Mouse (Mus musculus): ENCODE data around the gene Mfsd7a. TPM values are rescaled to one million over a fixed set of nuclear protein-coding genes. Genes with fewer than 3 reads are reported as not detected.

Mfsd7a gene
- polyA plus RNA-seq, 1 experiment from 2014 or later = not detected

DNA sequence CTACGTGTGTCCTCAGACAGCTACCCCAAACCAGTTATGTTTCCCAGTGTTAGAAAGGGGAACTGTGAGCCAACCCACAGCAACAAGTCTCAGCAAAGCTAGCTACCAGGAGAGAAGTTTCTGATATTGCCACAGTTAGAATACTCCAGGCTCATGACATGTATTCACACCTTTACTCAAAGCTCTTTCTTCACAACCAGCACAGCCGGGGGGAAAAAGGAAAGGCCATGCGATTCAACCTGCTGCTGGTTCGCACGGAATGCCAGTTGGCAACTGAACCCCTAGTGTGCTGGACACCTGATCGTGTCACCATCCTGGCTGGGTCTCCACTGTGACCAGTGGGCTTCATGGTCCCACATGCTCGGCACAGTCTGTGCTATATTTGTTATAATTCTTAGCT, 834 bp downstream of the Mfsd7a start:
- H3K4me1 ChIP-seq (ENCODE audit: control insufficient read depth, insufficient read depth, low read length) = peaks cover 2% of the 10 kb centered on the region; the same call in 1 of the 2 replicates
- no peaks in the 10 kb centered on the region; the same call in 1 of the 2 replicates for H3K27me3 ChIP-seq (ENCODE audit: control insufficient read depth, insufficient read depth, low read length)
- no peak overlapping the region for H3K27ac ChIP-seq (ENCODE audit: low read depth, low read length)
- H3K9me3 ChIP-seq (ENCODE audit: control insufficient read depth, low read length) = no peaks in the 10 kb centered on the region
- no peak overlapping the region for H3K9ac ChIP-seq (ENCODE audit: low read length)
- 87% methylated on average over 7 of the region's 7 CpGs for WGBS
- ATAC-seq (ENCODE audit: low FRiP score) = no peak
- H3K36me3 ChIP-seq (ENCODE audit: control insufficient read depth, insufficient read depth, low read length) = no peaks in the 10 kb centered on the region
- DNase-seq (ENCODE audit: low spot score, missing footprints) = peak; percentile 62
- H3K4me2 ChIP-seq = no peak overlapping the region
- no peak overlapping the region for H3K4me3 ChIP-seq (ENCODE audit: low read depth, low read length)

DNA sequence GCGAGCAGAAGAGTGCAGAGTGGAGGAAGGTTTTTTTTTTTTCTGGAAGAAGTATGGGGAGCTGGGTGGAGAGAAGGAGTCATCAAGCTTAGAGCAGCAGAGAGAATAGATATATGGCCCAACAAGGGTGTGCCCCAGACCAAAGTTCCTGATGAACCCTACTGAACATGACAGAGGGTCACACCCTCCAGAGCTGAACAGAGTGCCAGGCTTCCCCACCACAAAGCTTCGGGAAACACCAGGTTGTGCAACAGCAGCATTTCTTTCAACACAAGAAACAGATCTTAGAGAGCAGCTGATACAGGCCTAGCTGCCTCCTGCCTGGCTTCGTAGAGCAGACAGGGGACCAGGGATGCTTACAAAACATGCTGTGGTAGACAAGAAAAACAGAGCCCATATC, 1.7 kb downstream of the Mfsd7a start:
- ATAC-seq (ENCODE audit: low FRiP score) (no peak), DNase-seq (ENCODE audit: low spot score, missing footprints) (no peak)
- Histone ChIP-seq H3K9ac (ENCODE audit: low read length) (no peak overlapping the region), H3K4me1 (ENCODE audit: control insufficient read depth, insufficient read depth, low read length) (peaks cover 2% of the 10 kb centered on the region; the same call in 1 of the 2 replicates), H3K36me3 (ENCODE audit: control insufficient read depth, insufficient read depth, low read length) (no peaks in the 10 kb centered on the region), H3K4me3 (ENCODE audit: low read depth, low read length) (no peak overlapping the region), H3K4me2 (no peak overlapping the region), H3K9me3 (ENCODE audit: control insufficient read depth, low read length) (no peaks in the 10 kb centered on the region), H3K27me3 (ENCODE audit: control insufficient read depth, insufficient read depth, low read length) (no peaks in the 10 kb centered on the region; the same call in 1 of the 2 replicates), H3K27ac (ENCODE audit: low read depth, low read length) (no peak overlapping the region)
- whole genome bisulfite sequencing = 89% methylated on average over 3 of the region's 3 CpGs

DNA sequence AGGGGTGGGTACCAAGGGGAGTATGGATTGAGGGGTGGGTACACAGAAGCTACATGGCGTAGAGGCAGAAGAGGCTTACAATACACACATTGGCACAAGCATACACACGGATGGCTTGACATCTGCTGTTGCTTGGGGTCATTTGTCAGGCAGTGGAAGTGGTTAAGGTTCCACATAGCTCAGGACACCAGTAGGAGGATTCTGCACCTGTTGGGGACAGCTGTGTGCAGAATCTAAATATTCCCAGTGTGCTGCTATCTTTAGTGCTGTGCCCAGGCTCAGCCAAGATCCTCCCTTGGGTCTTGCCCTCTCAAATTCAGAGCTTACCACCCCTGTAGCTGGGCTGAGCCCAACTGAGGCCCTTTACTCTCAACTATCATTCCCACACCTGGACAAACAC, 12.6 kb downstream of the Mfsd7a start:
- DNase-seq (ENCODE audit: low spot score, missing footprints) (no peak), ATAC-seq (ENCODE audit: low FRiP score) (no peak)
- H3K9ac ChIP-seq (ENCODE audit: low read length) = no peak overlapping the region
- peaks cover 3% of the 10 kb centered on the region for H3K36me3 ChIP-seq (ENCODE audit: control insufficient read depth, insufficient read depth, low read length)
- H3K9me3 ChIP-seq (ENCODE audit: control insufficient read depth, low read length) = no peaks in the 10 kb centered on the region
- H3K4me2 ChIP-seq = no peak overlapping the region
- H3K4me1 ChIP-seq (ENCODE audit: control insufficient read depth, insufficient read depth, low read length) = peaks cover 6% of the 10 kb centered on the region
- H3K27ac ChIP-seq (ENCODE audit: low read depth, low read length) = no peak overlapping the region
- no peaks in the 10 kb centered on the region for H3K27me3 ChIP-seq (ENCODE audit: control insufficient read depth, insufficient read depth, low read length)
- no peak overlapping the region for H3K4me3 ChIP-seq (ENCODE audit: low read depth, low read length)
- WGBS = 72% methylated on average over 2 of the region's 2 CpGs

DNA sequence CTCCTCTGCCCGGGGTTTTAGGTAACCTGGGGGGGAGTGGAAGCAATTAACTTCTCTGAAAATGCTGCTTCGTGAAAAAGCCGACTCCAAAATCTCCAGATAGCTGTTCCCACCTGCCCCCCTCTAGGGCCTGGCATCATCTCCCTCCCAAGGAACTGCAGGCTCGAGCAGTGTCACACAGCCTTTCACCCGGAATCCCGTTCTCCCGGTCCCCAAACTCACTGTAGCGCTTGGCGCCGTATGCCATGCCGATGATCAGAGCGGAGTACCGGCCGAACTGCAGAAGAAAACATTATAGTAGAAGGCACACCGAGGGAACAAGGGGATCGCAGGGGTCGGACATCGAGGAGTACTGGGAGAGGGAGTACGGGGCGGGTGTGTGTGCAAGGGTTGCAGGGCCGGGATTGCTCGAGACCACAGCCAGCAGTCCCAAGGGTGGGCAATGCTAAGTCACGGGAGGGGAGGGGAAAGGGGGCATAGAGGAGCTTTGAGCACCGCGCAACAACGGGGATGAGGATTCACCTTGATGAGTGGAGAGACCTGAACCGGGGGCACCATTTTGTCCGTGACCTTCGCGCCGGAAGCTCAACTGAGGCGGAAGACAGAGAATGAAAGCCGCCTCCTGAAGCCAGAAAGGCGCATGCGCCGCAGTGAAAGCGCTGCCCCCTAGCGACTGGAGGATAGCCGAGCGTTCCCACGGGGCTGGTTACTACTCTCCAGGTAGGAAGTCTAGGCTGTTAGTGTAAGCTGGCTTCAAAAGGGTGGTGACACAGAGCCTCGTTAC, 14.7 kb downstream of the Mfsd7a start, which contains the start of gene Atp5k:
Gene Atp5k (minus strand): TSS at position 645 of the 784 bp plus-strand sequence.
- peaks cover 3% of the 10 kb centered on the region for H3K36me3 ChIP-seq (ENCODE audit: control insufficient read depth, insufficient read depth, low read length)
- H3K27ac ChIP-seq (ENCODE audit: low read depth, low read length) = no peak within 1 kb of the TSS
- 1% methylated on average over 42 of the region's 42 CpGs for WGBS
- H3K4me1 ChIP-seq (ENCODE audit: control insufficient read depth, insufficient read depth, low read length) = peaks cover 6% of the 10 kb centered on the region
- DNase-seq (ENCODE audit: low spot score, missing footprints) = peak; percentile 99
- peak within 1 kb of the TSS; percentile 62 for H3K4me3 ChIP-seq (ENCODE audit: low read depth, low read length)
- peak within 1 kb of the TSS; percentile 89 for H3K4me2 ChIP-seq
- H3K9me3 ChIP-seq (ENCODE audit: control insufficient read depth, low read length) = no peaks in the 10 kb centered on the region
- peak; percentile 88 for ATAC-seq (ENCODE audit: low FRiP score)
- H3K9ac ChIP-seq (ENCODE audit: low read length) = peak within 1 kb of the TSS; percentile 85
- no peaks in the 10 kb centered on the region for H3K27me3 ChIP-seq (ENCODE audit: control insufficient read depth, insufficient read depth, low read length)

DNA sequence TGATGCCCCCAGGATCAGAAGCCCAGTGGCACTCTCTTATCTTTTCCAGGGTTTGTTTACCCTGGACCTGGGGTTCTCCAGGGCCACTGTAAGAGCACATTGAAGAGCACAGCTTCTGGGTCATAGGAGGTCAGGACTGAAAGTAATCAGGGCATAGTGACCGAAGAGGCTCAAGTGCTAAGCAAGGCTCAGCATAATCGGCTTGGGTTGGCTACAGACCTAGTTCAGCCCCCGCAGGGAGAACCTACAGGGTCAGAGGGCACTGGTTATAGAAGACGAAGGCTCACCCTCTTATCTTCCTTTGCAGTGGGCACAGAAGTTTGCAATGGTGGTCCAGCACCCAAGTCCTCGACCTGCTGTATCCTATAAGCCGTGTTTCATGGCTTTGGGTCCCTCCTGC, 17.5 kb downstream of the Mfsd7a start:
- Histone ChIP-seq H3K27ac (ENCODE audit: low read depth, low read length) (no peak overlapping the region), H3K4me3 (ENCODE audit: low read depth, low read length) (no peak overlapping the region), H3K9me3 (ENCODE audit: control insufficient read depth, low read length) (no peaks in the 10 kb centered on the region), H3K9ac (ENCODE audit: low read length) (no peak overlapping the region), H3K4me2 (no peak overlapping the region), H3K27me3 (ENCODE audit: control insufficient read depth, insufficient read depth, low read length) (no peaks in the 10 kb centered on the region), H3K4me1 (ENCODE audit: control insufficient read depth, insufficient read depth, low read length) (peaks cover 6% of the 10 kb centered on the region), H3K36me3 (ENCODE audit: control insufficient read depth, insufficient read depth, low read length) (peaks cover 3% of the 10 kb centered on the region)
- ATAC-seq (ENCODE audit: low FRiP score) (no peak), DNase-seq (ENCODE audit: low spot score, missing footprints) (no peak)
- WGBS = 92% methylated on average over 6 of the region's 6 CpGs

DNA sequence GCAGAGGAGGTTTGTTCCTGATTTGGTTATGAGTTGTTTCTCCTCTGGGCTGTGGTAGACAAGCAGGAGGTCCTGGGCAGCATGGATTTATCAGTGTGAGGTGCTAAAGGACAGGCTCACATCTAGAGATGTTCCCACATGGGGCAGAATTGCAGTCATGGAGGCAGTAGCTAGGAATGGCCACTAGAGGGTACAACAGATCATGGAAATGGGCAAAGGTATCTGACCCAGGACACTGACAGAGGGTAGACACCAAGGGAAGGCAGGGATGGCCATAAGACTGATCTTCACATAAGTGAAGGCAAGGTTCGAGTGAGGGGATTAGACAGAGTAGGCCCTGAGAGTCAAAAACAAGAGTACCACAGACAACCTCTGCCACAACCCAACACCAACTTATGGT, 21.5 kb downstream of the Mfsd7a start:
- Histone ChIP-seq H3K9me3 (ENCODE audit: control insufficient read depth, low read length) (no peaks in the 10 kb centered on the region), H3K4me3 (ENCODE audit: low read depth, low read length) (no peak overlapping the region), H3K9ac (ENCODE audit: low read length) (no peak overlapping the region), H3K4me2 (no peak overlapping the region), H3K27me3 (ENCODE audit: control insufficient read depth, insufficient read depth, low read length) (no peaks in the 10 kb centered on the region), H3K36me3 (ENCODE audit: control insufficient read depth, insufficient read depth, low read length) (no peaks in the 10 kb centered on the region; the same call in none of the 2 replicates), H3K4me1 (ENCODE audit: control insufficient read depth, insufficient read depth, low read length) (no peaks in the 10 kb centered on the region), H3K27ac (ENCODE audit: low read depth, low read length) (no peak overlapping the region)
- ATAC-seq (ENCODE audit: low FRiP score) (peak; percentile 66), DNase-seq (ENCODE audit: low spot score, missing footprints) (peak; percentile 88)
- WGBS = 38% methylated on average over 1 of the region's 1 CpGs

DNA sequence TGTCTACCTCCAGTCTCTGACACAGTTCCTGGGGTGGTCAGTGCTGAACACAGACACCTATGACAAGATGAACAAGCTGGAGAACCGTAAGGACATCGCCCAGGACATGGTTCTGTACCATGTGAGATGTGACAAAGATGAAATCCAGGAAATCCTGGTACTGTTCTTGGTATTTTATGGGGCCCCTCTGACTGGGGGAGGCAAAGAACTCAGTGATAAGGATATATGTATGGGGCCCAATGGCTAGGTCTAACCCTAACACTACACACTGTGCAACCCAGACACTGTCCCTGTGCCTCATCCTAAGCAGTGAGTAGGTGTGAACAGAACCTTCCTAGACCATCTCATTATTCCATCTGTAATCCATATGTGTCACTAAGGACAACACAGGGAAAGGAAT, 25.3 kb downstream of the Mfsd7a start:
- 77% methylated on average over 2 of the region's 2 CpGs for WGBS
- Histone ChIP-seq H3K4me1 (ENCODE audit: control insufficient read depth, insufficient read depth, low read length) (no peaks in the 10 kb centered on the region), H3K4me2 (no peak overlapping the region)

DNA sequence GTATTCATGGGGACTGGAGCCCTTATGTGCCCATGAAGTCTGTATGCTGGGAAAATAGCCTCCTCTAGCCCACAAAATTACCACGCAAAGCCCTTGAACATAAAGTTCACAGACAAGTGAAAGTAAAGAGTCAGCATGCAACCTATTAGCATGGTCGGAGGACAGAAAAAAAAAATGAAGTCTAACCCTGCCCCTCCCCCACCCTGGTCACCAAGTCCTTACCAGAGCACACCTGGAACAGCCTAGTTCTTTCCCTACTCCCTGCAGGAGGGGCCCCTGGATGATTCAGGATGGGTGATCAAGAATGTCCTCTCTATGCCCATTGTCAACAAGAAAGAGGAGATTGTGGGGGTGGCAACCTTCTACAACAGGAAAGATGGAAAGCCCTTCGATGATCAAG, 25.9 kb downstream of the Mfsd7a start:
- DNase-seq (ENCODE audit: low spot score, missing footprints) = no peak
- H3K4me2 ChIP-seq = no peak overlapping the region
- WGBS = 75% methylated on average over 3 of the region's 3 CpGs
- no peaks in the 10 kb centered on the region for H3K9me3 ChIP-seq (ENCODE audit: control insufficient read depth, low read length)
- H3K4me1 ChIP-seq (ENCODE audit: control insufficient read depth, insufficient read depth, low read length) = no peaks in the 10 kb centered on the region
- no peak for ATAC-seq (ENCODE audit: low FRiP score)
- no peak overlapping the region for H3K9ac ChIP-seq (ENCODE audit: low read length)
- no peak overlapping the region for H3K4me3 ChIP-seq (ENCODE audit: low read depth, low read length)
- H3K36me3 ChIP-seq (ENCODE audit: control insufficient read depth, insufficient read depth, low read length) = no peaks in the 10 kb centered on the region
- H3K27ac ChIP-seq (ENCODE audit: low read depth, low read length) = no peak overlapping the region
- H3K27me3 ChIP-seq (ENCODE audit: control insufficient read depth, insufficient read depth, low read length) = no peaks in the 10 kb centered on the region

More for the DNA sequence above, 25.3 kb downstream of the Mfsd7a start:
- H3K9me3 ChIP-seq (ENCODE audit: control insufficient read depth, low read length) = no peaks in the 10 kb centered on the region
- H3K4me3 ChIP-seq (ENCODE audit: low read depth, low read length) = no peak overlapping the region
- no peaks in the 10 kb centered on the region for H3K36me3 ChIP-seq (ENCODE audit: control insufficient read depth, insufficient read depth, low read length)
- no peak overlapping the region for H3K27ac ChIP-seq (ENCODE audit: low read depth, low read length)
- H3K9ac ChIP-seq (ENCODE audit: low read length) = no peak overlapping the region
- ATAC-seq (ENCODE audit: low FRiP score) (no peak), DNase-seq (ENCODE audit: low spot score, missing footprints) (no peak)
- H3K27me3 ChIP-seq (ENCODE audit: control insufficient read depth, insufficient read depth, low read length) = no peaks in the 10 kb centered on the region

DNA sequence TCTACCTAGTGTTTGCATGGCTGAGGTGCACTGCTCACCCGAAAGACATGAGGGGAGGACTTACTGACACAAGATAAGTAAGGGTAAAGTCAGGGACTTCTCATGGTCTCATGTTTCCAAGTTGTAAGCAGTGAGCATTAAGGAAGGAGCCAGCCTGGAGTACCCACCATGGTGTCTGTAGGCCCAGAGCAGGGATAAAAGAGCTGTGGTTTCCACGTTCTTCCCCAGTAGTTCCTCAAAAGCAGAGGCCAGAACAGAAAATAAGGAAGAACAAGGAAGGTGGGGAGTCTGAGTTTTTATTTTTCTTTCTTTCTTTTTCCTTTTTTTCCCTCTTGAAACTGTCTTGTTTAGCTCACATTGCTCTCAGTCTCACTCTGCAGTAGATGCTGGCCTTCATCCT, 34.0 kb downstream of the Mfsd7a start:
- no peak overlapping the region for H3K4me2 ChIP-seq
- no peak overlapping the region for H3K9ac ChIP-seq (ENCODE audit: low read length)
- WGBS = 69% methylated on average over 2 of the region's 2 CpGs
- DNase-seq (ENCODE audit: low spot score, missing footprints) (no peak), ATAC-seq (ENCODE audit: low FRiP score) (no peak)
- H3K27me3 ChIP-seq (ENCODE audit: control insufficient read depth, insufficient read depth, low read length) = no peaks in the 10 kb centered on the region
- H3K4me1 ChIP-seq (ENCODE audit: control insufficient read depth, insufficient read depth, low read length) = no peaks in the 10 kb centered on the region
- H3K4me3 ChIP-seq (ENCODE audit: low read depth, low read length) = no peak overlapping the region
- H3K36me3 ChIP-seq (ENCODE audit: control insufficient read depth, insufficient read depth, low read length) = no peaks in the 10 kb centered on the region
- H3K9me3 ChIP-seq (ENCODE audit: control insufficient read depth, low read length) = no peaks in the 10 kb centered on the region
- no peak overlapping the region for H3K27ac ChIP-seq (ENCODE audit: low read depth, low read length)

All from midbrain, embryonic 11.5 days (tissue).